In genomic region chr9:78360484-78360872, GRCm38 (mm10) we compare ENCODE assay signal across 25 mouse cellular contexts. TPM values are rescaled to one million over a fixed set of nuclear protein-coding genes. Genes with fewer than 3 reads are reported as not detected.
"Had no signal": no experiment of that assay in that cellular context is flagged by ENCODE, and none has a peak within 500 bp of the region (broad histone marks: within the 10 kb centered on the region; RNA-seq: fewer than 3 reads in every experiment).

No protein-coding gene starts in this region.

- H3K36me3 ChIP-seq: midbrain, embryonic 10.5 days; midbrain, embryonic 12.5 days; neural tube, embryonic 13.5 days; neural tube, embryonic 15.5 days had no signal

- DNase-seq: lung, postnatal 10 days; lung, postnatal 4 days; midbrain, embryonic 14.5 days; retina, postnatal 1 day; right cerebral cortex, adult 18-20 months; right cerebral cortex, postnatal 25 days; right cerebral cortex, postnatal 4 days; spleen, adult 18-20 months; thymus, adult 18-20 months; thymus, postnatal 14 days; thymus, postnatal 36 days had no signal

- H3K4me1 ChIP-seq: midbrain, embryonic 10.5 days; midbrain, embryonic 12.5 days; neural tube, embryonic 13.5 days; neural tube, embryonic 15.5 days had no signal

- H3K9me3 ChIP-seq: midbrain, embryonic 10.5 days; midbrain, embryonic 12.5 days; neural tube, embryonic 13.5 days; neural tube, embryonic 15.5 days had no signal

- H3K27me3 ChIP-seq: midbrain, embryonic 12.5 days; neural tube, embryonic 13.5 days; neural tube, embryonic 15.5 days had no signal

- H3K4me3 ChIP-seq: midbrain, embryonic 10.5 days; midbrain, embryonic 12.5 days; myocyte; neural tube, embryonic 13.5 days; neural tube, embryonic 15.5 days had no signal

- H3K27ac ChIP-seq: midbrain, embryonic 10.5 days; midbrain, embryonic 12.5 days; neural tube, embryonic 13.5 days; neural tube, embryonic 15.5 days had no signal

RNA-seq across cellular contexts. Expression of gene Gsta2, which starts 4.9 kb away (rescaled TPM):
- total RNA-seq: megakaryocyte, adult 5-6 weeks; megakaryocyte-erythroid progenitor cell, adult 5-6 weeks had no signal
- polyA plus RNA-seq: midbrain, embryonic 10.5 days; midbrain, embryonic 12.5 days; midbrain, embryonic 14.5 days; midbrain, embryonic 16.5 days; neural tube, embryonic 11.5 days; neural tube, embryonic 13.5 days; neural tube, embryonic 15.5 days; small intestine, adult 2 months had no signal

RNA-seq across cellular contexts. Expression of gene Dppa5a, which starts 7.5 kb away (rescaled TPM):
- total RNA-seq: megakaryocyte, adult 5-6 weeks; megakaryocyte-erythroid progenitor cell, adult 5-6 weeks had no signal
- polyA plus RNA-seq: lung, embryonic 14.5 days; midbrain, embryonic 10.5 days; midbrain, embryonic 12.5 days; myocyte; small intestine, adult 2 months; stomach, embryonic 14.5 days had no signal

RNA-seq across cellular contexts. Expression of gene Ooep, which starts 18.0 kb away (rescaled TPM):
- total RNA-seq: megakaryocyte, adult 5-6 weeks; megakaryocyte-erythroid progenitor cell, adult 5-6 weeks had no signal
- polyA plus RNA-seq: small intestine, adult 2 months had no signal

RNA-seq across cellular contexts. Expression of gene Omt2b, which starts 33.1 kb away (rescaled TPM):
- total RNA-seq: megakaryocyte, adult 5-6 weeks; megakaryocyte-erythroid progenitor cell, adult 5-6 weeks had no signal
- polyA plus RNA-seq: lung, embryonic 14.5 days; lung, embryonic 16.5 days; midbrain, embryonic 10.5 days; midbrain, embryonic 12.5 days; midbrain, embryonic 14.5 days; midbrain, embryonic 16.5 days; myocyte; neural tube, embryonic 11.5 days; neural tube, embryonic 13.5 days; neural tube, embryonic 15.5 days; small intestine, adult 2 months; stomach, embryonic 14.5 days; stomach, embryonic 16.5 days had no signal

RNA-seq across cellular contexts. Expression of gene Ddx43, which starts 35.1 kb away (rescaled TPM):
- total RNA-seq: megakaryocyte, adult 5-6 weeks; megakaryocyte-erythroid progenitor cell, adult 5-6 weeks had no signal
- polyA plus RNA-seq: myocyte; small intestine, adult 2 months had no signal
